Mouse (Mus musculus): Measurements from ENCODE around the gene Lamtor4.

DNA sequence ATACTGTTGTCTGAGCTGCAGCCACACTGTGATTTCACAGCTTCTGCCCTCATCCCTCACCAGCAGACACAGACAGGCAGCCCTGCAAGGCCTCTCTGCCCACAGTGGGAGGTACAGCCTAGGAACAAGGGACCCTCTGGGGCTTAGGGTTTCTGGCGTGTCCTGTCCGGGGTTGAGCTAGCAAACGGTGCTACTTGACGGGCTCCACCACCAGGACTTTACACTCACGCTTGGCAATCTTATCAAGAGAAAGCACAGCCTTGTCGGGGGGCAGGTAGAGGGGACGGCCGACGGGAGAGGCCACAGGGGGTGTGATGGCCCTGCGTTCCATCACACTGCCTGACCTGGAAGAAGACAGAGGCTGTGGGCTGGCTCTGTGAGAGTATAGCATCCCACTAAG is 4.8 kb downstream of the Lamtor4 start:
- TF ChIP-seq CTCF (IDR thresholded peaks at IDR 0.05; ENCODE audit: low read depth) (no peak), EP300 (IDR thresholded peaks at IDR 0.05; ENCODE audit: low read depth) (no peak)

All from heart, postnatal 0 days (tissue).